Mouse (Mus musculus) cerebellum, adult (tissue): ENCODE measurements around the gene Obp2b.
"Not testable (repeated sequence)": the region's sequence is repeated elsewhere in the genome, so short reads cannot be mapped to it uniquely, and the experiment has no call there.

Source experiments
- ATAC-seq: cut with Nextera tagmentation; 2 replicates; pipeline ENCODE4 v1.9.2; 2017; ENCODE audit warnings: mild to moderate bottlenecking, moderate library complexity, mixed read lengths; ENCODE audit not compliant: insufficient number of reproducible peaks, low FRiP score, low TSS enrichment

Gene Obp2b

DNA sequence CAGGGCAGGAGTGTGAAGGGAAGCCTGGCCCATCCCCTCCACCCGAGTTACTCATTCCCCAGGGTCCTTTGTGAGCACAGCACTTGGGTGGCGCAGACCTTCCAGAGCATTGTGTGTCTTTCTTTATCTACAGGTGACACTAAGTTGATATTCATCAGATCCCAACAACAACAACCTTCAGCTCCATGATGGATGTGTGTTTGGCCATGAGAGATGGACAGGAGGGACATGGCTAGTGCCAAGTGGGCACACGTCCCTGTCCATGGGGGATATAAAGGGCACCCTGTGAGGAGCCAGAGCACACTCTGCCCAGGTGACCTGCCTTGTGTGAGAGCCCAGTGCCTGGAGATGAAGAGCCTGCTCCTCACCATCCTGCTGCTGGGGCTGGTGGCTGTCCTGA lies at the start of gene Obp2b:
Gene Obp2b (plus strand): TSS at position 301 of the 400 bp plus-strand sequence.
- not testable (repeated sequence) for ATAC-seq

- no peak for ATAC-seq
These were observed 42.2 kb upstream of the Obp2b start for GRCm38 (mm10) chr2:25694605-25695004.

DNA sequence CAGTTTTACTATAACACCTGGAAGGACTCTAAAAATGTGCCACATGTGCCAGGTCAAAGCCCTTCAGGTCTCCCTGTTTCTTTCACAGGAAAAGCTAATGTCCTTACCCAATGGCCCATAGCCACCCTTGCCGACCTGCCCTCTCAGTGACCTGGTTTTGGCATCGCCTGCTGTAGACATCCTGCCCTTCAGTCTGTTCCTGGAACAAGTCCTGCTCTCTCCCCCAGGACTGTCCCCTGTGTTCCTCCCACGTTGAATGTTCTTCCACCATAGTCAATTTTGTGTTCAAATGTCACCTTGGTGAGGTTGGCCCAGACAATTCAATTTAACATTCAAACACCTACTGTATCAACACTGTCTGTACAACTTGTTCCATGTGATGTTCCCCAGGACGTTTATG lies 39.9 kb upstream of the Obp2b start:
- ATAC-seq: no peak

DNA sequence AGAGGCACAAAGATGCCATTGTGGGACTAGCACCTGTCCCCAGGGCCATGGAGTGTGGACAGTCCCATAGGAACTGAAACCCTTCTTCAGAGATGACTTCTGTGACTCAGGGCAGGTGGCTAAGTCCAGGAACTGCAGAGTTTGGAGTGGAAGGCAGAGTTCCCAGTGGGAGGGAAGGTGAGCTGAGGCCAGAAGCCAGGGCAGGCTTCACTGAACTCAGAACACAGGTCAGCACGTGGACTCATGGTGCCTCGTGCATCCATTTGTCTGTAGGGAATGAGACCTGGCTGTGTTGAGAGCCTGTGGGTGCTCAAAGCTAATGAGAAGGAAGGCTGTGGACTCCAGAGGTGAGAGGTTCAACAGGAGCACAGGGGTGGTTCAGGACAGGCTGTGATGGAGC lies 38.1 kb upstream of the Obp2b start:
- ATAC-seq: no peak

DNA sequence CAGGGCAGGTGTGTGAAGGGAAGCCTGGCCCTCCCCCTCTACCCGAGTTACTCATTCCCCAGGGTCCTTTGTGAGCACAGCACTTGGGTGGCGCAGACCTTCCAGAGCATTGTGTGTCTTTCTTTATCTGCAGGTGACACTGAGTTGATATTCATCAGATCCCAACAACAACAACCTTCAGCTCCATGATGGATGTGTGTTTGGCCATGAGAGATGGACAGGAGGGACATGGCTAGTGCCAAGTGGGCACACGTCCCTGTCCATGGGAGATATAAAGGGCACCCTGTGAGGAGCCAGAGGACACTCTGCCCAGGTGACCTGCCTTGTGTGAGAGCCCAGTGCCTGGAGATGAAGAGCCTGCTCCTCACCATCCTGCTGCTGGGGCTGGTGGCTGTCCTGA lies 37.1 kb upstream of the Obp2b start, which contains the start of gene Obp2a:
Gene Obp2a (plus strand): TSS at position 301 of the 400 bp plus-strand sequence.
- ATAC-seq: not testable (repeated sequence)

DNA sequence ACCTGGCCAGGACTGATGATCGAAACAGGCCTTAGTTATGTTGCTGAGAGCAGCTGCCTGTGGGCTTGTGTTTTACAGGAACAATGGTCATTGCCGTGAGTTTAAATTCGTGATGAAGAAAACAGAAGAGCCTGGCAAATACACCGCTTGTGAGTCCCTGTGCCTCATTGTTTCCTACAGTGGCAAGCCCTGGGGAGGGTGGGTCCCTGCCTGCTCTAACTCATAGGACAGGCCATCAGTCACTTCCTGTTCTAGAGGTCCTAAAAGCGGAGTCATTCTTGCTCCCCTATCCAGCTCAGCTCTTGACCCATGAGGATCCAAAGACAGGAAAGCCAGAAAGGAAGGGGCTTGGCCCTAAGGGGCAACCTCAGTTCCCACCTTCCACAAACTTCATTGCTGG lies 35.8 kb upstream of the Obp2b start:
- ATAC-seq: no peak

GRCm38 (mm10) chr2:25703706-25704105 lies 33.1 kb upstream of the Obp2b start:
- ATAC-seq: no peak

- ATAC-seq: peak; percentile 91
These were observed 29.9 kb upstream of the Obp2b start, which contains the start of gene Bmyc for GRCm38 (mm10) chr2:25706643-25707481. TSS of gene Bmyc (plus strand) at chr2:25706739.

DNA sequence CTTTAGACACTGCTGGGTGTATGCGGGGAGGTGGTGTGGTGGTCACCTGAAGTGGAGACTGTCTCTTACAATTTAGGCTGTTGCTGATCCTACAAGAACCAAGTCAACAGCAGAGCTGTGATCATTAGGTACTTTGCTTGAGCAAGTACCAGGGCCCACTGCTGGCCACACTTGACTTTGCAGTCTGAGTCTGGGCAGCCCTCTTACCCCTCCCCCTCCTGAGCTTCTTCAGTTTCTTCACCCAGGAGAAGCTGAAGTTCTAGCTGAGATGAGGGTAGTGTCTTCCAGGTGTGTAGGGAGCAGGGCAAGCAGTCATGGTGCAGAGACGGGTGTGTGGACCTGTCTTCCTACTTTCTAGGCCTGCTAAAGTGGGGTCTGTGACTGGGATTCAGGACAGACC lies 28.7 kb upstream of the Obp2b start:
- no peak for ATAC-seq

- ATAC-seq: not testable (repeated sequence)
These were observed 27.8 kb upstream of the Obp2b start for GRCm38 (mm10) chr2:25709056-25709455.

DNA sequence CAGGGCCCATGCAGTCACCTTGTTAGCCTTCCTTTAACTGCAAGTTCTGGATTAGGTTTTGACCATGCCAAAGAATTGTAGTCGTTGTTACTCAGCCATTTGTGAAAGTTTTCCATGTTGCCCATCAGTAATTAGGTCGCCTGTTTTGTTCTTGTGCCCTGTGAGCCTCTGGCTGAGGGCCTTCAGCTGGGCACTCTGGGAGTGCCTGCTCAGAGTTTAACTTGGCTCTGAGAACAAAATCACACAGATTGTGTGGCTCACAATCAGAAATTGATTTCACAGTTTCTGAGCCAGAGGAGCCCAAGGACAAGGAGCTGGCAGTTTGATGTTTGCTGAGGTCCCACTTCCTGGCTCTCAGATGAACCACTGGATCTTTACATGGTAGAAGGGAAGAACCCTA lies 27.0 kb upstream of the Obp2b start:
- not testable (repeated sequence) for ATAC-seq

DNA sequence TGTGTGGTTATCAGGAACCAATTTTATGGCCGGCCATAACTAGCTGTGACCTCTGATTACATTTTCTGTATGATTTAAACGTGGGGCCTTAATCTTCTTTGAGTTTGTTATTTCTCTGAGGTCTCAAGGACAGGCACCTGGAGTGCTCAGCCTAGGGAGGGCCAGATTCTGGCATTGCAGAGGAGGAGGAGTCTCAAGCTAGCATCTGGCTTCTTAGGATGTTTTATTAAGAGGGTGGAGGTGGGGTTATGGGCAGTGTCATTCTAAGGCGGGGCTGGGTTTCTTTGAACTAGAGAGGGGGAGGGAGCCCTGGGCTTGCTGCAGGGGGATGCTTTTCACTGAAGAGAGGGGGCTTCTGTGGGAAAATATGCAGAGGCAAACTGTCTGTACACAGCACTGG lies 25.2 kb upstream of the Obp2b start:
- ATAC-seq: not testable (repeated sequence)

DNA sequence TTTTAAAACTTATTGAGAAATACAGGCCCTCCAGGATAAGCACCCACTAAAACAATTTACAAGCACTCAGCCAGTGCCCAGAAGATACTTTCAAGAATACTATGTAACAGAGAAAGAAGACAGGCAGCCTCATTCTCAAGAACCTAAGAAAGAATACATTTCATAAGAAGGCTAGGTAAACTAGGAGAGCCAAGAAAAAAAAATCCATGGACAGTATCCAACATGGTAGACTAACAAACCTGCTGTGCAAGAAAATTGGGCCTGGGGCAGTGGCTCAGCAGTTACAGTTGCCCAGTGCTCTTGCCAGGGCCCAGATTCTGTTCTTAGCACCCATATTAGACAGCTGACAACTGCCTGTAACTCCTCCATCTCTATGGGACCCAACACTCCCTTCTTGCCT lies 19.6 kb upstream of the Obp2b start:
- ATAC-seq: no peak

GRCm38 (mm10) chr2:25733199-25733930 lies 3.4 kb upstream of the Obp2b start:
- no peak for ATAC-seq

- no peak for ATAC-seq
These were observed 4.9 kb downstream of the Obp2b start for GRCm38 (mm10) chr2:25741671-25742070.

- ATAC-seq: no peak
These were observed 17.4 kb downstream of the Obp2b start for GRCm38 (mm10) chr2:25754201-25754600.

DNA sequence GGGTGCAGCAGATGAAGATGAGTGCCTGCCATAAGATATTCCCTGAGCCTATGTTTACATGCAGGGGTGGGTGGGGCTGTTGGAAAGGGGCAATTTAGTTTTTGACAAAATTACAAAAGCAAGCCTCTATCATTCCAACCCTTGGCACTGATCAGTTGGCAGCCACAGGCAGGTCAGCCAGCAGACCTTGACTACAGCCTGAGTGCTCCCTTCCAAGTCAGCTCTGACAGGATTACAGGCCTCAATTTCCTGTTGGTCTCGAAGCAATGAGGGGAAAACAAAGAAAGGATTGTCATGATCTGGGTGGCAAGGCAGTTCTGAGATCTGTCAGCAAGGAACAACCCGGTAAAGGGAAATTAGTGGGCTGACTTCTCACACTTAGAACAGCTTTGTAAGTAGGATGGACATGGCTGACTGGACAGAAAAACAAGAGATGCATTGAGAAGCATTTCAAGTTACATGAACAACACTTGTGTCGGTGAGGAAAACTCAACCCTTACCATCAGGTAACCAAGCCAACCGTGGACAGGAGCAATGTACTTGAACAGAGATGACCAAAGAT lies 21.3 kb downstream of the Obp2b start:
- no peak for ATAC-seq

GRCm38 (mm10) chr2:25765269-25765668 lies 28.5 kb downstream of the Obp2b start, which contains the start of gene Lcn3:
TSS of gene Lcn3 (plus strand) at chr2:25765569.
- ATAC-seq: no peak

GRCm38 (mm10) chr2:25767764-25768163 lies 31.0 kb downstream of the Obp2b start:
- ATAC-seq: no peak

GRCm38 (mm10) chr2:25773507-25773906 lies 36.7 kb downstream of the Obp2b start:
- ATAC-seq: no peak

DNA sequence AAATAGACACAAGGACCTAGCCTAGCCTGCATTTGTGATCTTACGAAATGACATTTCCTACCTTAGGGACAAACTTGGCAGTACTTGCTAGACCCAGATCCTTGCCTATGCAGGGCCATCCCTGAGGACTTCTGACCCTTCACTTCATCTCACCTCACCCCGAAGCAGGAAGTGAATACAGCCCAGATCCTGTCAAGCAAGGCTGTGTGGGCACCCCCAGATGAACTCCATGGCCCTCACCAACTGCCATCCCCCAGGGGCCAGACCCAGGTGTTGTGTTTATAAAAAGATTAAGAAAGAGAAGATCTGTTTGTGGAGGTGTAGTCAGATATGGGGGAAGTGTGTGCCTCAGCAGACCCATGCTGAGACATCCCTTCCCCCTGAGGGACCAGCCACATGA lies 37.8 kb downstream of the Obp2b start:
- ATAC-seq: no peak
